Mouse (Mus musculus): Measurements from ENCODE around the gene Evx2. TPM values are rescaled to one million over a fixed set of nuclear protein-coding genes. Genes with fewer than 3 reads are reported as not detected.
A peak's percentile ranks its signal among the peaks of the same experiment; 100 is the strongest.

Gene Evx2
- polyA plus RNA-seq, 1 experiment from 2014 or later: not detected

DNA sequence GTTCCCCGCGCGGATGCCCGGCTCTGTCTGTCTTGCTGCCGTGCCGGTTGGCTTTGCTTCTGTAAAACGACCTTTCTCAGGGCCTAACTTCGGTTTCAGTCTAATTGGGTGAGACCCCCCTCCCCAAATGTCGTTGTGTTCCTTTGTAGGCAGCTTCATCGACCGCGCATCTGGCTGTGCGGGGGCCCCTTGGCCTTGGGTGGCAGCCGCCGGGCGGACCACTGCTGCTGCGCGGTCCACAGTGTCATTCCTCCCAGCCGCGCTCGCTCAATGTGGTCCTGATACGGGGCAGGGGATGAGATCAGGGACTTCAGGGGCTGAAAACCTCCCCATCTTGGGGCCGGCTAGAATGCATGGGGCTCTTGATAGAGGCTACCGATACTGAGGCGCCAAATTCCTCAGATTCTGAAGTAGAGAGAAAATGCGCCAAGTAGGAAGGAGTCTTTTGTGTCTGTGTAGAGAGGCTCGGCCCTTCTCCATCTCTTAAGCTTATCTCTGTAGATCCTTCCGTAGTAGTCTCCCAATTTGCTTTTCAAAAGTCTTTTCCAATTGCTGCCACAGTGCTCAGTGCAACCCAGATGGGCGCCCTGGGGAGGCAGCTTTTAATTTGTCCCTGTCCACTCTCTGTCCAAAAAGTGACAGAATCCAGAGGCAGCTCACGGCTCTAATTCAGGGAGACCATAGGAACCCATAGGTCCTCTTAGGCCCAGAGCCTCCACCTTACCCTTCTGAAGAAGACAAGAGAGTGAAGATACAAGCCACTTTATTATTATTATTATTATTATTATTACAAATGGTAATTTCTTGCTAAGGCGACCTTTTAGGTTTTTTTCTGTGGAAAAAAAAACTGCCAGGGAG, 28.6 kb upstream of the Evx2 start:
- TF ChIP-seq EP300 (IDR thresholded peaks at IDR 0.05; ENCODE audit: low read depth): no peak
- TF ChIP-seq CTCF (IDR thresholded peaks at IDR 0.05; ENCODE audit: low read depth): no peak
- H3K36me3 ChIP-seq (replicated peaks; ENCODE audit: insufficient read depth, low read length): no peaks in the 10 kb centered on the region
- DNase-seq: no peak
- no peaks in the 10 kb centered on the region for H3K4me1 ChIP-seq (ENCODE audit: insufficient read depth)
- H3K9ac ChIP-seq (replicated peaks): no peak overlapping the region
- H3K27ac ChIP-seq (ENCODE audit: low read depth): no peak overlapping the region
- WGBS (ENCODE audit: insufficient replicate concordance): 1% methylated on average over 31 of the region's 31 CpGs
- no peaks in the 10 kb centered on the region for H3K9me3 ChIP-seq (ENCODE audit: low read length)
- H3K4me2 ChIP-seq (ENCODE audit: low read depth, low read length): no peak overlapping the region
- H3K27me3 ChIP-seq (ENCODE audit: insufficient read depth, low read length): peaks cover 97% of the 10 kb centered on the region
- ATAC-seq: no peak
- no peak overlapping the region for H3K4me3 ChIP-seq (ENCODE audit: low read depth, low read length)

DNA sequence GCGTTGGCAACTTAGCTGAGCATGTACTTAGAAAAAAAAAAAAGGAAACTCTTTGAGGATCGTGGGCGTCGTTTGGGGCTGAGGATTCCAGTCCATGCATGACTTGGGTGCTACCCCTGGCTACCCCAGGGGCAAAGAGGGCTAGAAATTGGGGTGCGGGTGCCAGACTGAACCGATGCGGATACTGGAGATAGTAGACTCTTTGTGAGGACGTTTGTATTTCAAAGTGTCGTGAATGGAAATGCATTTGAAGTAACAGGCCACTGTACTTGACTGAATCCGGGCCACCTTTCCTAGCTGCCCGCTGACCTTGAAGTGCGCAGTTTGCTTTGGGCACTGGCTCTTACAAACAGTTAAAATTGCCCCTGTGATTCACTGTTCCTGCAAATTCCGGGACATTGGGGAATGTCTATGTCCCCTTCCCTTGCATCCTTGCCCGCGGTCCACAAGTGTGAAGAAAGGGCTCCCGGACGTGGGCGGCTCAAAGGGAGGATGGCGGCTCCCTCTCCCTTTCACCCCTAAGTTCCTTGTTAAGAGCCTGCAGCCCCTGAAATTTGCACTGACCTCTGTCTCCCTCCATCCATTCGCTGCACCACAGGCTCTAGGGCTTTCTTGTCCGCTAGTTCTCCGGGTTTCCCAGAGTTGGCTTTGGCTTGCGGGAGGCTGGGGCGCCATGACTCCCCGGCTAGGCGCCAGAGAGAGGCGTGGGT, 27.8 kb upstream of the Evx2 start:
- Histone ChIP-seq H3K9ac (replicated peaks) (no peak overlapping the region), H3K27me3 (ENCODE audit: insufficient read depth, low read length) (peaks cover 97% of the 10 kb centered on the region), H3K4me1 (ENCODE audit: insufficient read depth) (no peaks in the 10 kb centered on the region; the same call in 1 of the 2 replicates), H3K4me2 (ENCODE audit: low read depth, low read length) (no peak overlapping the region), H3K9me3 (ENCODE audit: low read length) (no peaks in the 10 kb centered on the region), H3K4me3 (ENCODE audit: low read depth, low read length) (no peak overlapping the region), H3K36me3 (replicated peaks; ENCODE audit: insufficient read depth, low read length) (no peaks in the 10 kb centered on the region), H3K27ac (ENCODE audit: low read depth) (no peak overlapping the region)
- no peak for DNase-seq
- ATAC-seq: no peak
- 3% methylated on average over 27 of the region's 27 CpGs for WGBS (ENCODE audit: insufficient replicate concordance)
- TF ChIP-seq CTCF (IDR thresholded peaks at IDR 0.05; ENCODE audit: low read depth) (no peak), EP300 (IDR thresholded peaks at IDR 0.05; ENCODE audit: low read depth) (no peak)

DNA sequence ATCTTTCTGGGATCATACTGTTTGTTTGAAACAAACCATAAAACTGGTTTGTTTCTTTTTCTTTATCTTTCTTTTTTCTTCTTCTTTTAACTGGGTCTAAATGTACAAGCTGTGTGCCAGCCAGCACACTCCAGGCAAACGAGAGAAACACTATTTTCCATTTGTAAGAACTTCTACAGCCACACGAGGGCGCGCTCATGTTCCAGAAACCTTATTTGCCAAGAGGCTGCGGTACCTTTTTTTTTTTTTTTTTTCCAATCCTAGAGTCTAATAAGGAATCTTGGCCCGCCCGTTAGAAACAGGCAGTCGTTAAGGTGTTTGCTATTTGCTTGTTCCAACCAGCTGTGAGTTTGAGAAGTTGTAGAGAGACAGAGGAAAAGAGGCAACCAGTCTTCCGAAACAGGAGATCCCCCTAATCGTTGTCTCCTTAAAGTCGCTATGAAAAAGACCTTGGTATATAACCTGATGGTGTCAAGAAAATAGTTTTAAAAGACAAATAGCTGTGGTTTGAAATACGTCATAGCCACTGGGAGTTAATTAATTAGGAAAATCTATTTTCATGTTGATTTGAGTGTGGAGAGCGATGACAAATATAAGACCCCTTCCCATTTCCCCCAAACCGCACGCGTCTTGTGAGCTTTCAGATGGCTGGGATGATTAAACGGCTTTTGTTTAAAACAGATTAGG, 27.1 kb upstream of the Evx2 start:
- Histone ChIP-seq H3K9ac (replicated peaks) (no peak overlapping the region), H3K27me3 (ENCODE audit: insufficient read depth, low read length) (peaks cover 97% of the 10 kb centered on the region), H3K4me1 (ENCODE audit: insufficient read depth) (peaks cover 3% of the 10 kb centered on the region; the same call in 1 of the 2 replicates), H3K4me3 (ENCODE audit: low read depth, low read length) (no peak overlapping the region), H3K27ac (ENCODE audit: low read depth) (no peak overlapping the region), H3K4me2 (ENCODE audit: low read depth, low read length) (no peak overlapping the region), H3K36me3 (replicated peaks; ENCODE audit: insufficient read depth, low read length) (no peaks in the 10 kb centered on the region), H3K9me3 (ENCODE audit: low read length) (no peaks in the 10 kb centered on the region)
- WGBS (ENCODE audit: insufficient replicate concordance): 7% methylated on average over 17 of the region's 17 CpGs
- TF ChIP-seq EP300 (IDR thresholded peaks at IDR 0.05; ENCODE audit: low read depth) (no peak), CTCF (IDR thresholded peaks at IDR 0.05; ENCODE audit: low read depth) (peak; percentile 55)
- DNase-seq: no peak
- ATAC-seq: no peak

DNA sequence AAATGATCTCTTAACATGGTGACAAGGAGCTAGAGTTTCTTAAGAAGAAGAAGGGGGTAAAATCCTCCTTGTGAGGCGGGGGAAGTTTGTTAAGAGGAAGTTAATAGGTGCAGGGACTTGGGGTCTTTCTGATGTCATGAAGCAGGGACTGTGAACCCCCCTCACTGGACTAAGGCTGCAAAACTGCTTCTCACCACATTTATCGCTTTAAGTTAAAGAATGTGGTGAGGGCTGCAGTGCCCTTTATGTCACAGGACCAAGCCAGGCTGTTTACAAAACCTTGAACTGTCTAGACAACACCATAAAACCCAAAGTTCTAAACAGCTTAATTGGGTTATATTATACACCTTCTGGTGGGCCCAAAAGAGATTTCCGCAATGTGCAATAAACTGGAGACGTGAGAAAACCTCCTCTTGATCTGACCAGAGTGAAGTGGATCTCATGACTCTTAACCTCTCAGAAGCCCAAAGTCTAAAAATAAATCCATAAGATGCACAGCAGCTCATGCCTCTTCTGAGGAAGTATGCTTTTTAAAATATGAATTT, 25.8 kb upstream of the Evx2 start:
- TF ChIP-seq EP300 (IDR thresholded peaks at IDR 0.05; ENCODE audit: low read depth): no peak
- TF ChIP-seq CTCF (IDR thresholded peaks at IDR 0.05; ENCODE audit: low read depth): no peak

DNA sequence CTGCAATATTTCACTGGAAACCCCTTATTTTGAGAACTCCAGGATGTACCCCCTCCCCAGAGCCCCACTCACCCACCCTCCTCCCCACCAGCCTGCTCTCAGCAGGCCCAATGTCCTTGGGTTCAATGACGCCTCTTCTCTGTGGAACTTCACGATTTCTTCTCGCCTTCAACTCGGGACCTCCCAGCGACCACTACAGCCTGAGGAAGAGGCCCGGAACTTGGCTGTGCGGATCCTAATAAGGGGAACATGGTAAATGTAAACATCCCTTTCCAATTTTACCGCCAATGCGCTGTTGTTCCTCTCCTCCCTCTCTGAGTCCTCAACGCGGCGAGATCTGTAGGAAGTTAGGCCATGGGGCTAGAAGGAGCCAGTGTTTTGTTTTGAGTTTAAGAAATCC, 24.7 kb upstream of the Evx2 start:
- Histone ChIP-seq H3K36me3 (replicated peaks; ENCODE audit: insufficient read depth, low read length) (no peaks in the 10 kb centered on the region), H3K27me3 (ENCODE audit: insufficient read depth, low read length) (peaks cover 97% of the 10 kb centered on the region), H3K4me1 (ENCODE audit: insufficient read depth) (peaks cover 3% of the 10 kb centered on the region; the same call in 1 of the 2 replicates), H3K9me3 (ENCODE audit: low read length) (no peaks in the 10 kb centered on the region), H3K4me2 (ENCODE audit: low read depth, low read length) (no peak overlapping the region), H3K27ac (ENCODE audit: low read depth) (no peak overlapping the region), H3K4me3 (ENCODE audit: low read depth, low read length) (no peak overlapping the region), H3K9ac (replicated peaks) (no peak overlapping the region)
- DNase-seq (no peak), ATAC-seq (no peak)
- 2% methylated on average over 12 of the region's 12 CpGs for WGBS (ENCODE audit: insufficient replicate concordance)
- no peak for TF ChIP-seq CTCF (IDR thresholded peaks at IDR 0.05; ENCODE audit: low read depth)
- TF ChIP-seq EP300 (IDR thresholded peaks at IDR 0.05; ENCODE audit: low read depth): no peak

More for the DNA sequence above, 25.8 kb upstream of the Evx2 start:
- WGBS (ENCODE audit: insufficient replicate concordance): 19% methylated on average over 4 of the region's 4 CpGs
- no peak for ATAC-seq
- Histone ChIP-seq H3K9ac (replicated peaks) (no peak overlapping the region), H3K36me3 (replicated peaks; ENCODE audit: insufficient read depth, low read length) (no peaks in the 10 kb centered on the region), H3K4me1 (ENCODE audit: insufficient read depth) (peaks cover 3% of the 10 kb centered on the region; the same call in 1 of the 2 replicates), H3K4me2 (ENCODE audit: low read depth, low read length) (no peak overlapping the region), H3K27me3 (ENCODE audit: insufficient read depth, low read length) (peaks cover 97% of the 10 kb centered on the region), H3K4me3 (ENCODE audit: low read depth, low read length) (no peak overlapping the region), H3K9me3 (ENCODE audit: low read length) (no peaks in the 10 kb centered on the region), H3K27ac (ENCODE audit: low read depth) (no peak overlapping the region)
- no peak for DNase-seq

Measured in liver, postnatal 0 days (tissue).